Mouse (Mus musculus): ENCODE data around the gene Vasp. TPM values are rescaled to one million over a fixed set of nuclear protein-coding genes. Genes with fewer than 3 reads are reported as not detected.

Vasp gene
- total RNA-seq, 1 experiment = 92.5 TPM

DNA sequence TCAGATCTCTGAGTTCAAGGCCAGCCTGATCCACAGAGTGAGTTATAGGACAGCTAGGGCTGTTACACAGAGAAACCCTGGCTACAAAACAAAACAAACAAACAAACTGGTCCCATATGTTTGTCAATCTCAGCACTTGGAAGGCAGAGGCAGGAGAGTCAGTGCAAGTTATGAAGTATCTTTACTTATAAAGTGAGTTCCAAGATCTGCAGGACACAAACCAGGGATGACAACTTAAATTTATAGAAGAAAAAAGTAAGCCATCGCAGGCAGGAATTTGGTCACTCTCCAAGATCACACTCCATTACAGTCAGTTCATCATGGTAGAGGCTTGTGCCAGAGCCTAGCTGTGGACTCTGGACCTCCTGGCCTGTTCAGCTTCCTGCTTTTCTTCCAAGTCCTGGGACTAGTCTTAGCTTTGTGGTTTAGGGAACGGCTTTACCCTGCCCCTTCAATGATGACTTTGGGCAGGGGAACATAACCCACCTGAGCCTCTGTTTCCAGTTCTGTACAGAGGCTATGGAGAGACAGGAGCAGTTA lies 41.5 kb downstream of the Vasp start:
- H3K36me3 ChIP-seq (ENCODE audit: control insufficient read depth, insufficient read depth, low read length, poor library complexity, severe bottlenecking) = peaks cover 2% of the 10 kb centered on the region; the same call in 1 of the 2 replicates

DNA sequence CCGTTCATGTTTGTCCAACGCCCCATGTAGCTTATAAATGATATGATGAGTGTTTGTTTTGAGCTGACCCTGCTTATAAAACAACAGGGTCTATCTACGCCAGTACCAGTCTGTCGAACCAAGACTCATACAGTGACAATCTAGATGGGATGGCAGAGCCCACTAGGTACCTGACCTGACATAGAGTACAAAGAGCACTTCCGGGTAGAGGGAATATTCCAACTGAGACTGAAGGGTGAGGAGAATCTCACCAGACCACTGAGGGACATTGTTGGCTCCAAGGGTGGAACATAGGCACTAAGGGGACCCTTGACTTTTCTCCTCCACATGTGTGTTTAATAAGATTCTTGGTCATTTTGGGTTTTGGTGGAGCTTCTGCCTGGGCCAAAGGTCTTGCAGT lies 42.2 kb downstream of the Vasp start:
- no peak overlapping the region for H3K27ac ChIP-seq (ENCODE audit: insufficient read depth, low read depth, low read length, poor library complexity, severe bottlenecking)

More for the DNA sequence above, 41.5 kb downstream of the Vasp start:
- TF ChIP-seq ZC3H11A (IDR thresholded peaks at IDR 0.05; ENCODE audit: borderline replicate concordance, low read depth, low read length) (no peak), ZNF384 (IDR thresholded peaks at IDR 0.05; ENCODE audit: low read depth, low read length) (no peak), HCFC1 (IDR thresholded peaks at IDR 0.05; ENCODE audit: borderline replicate concordance, insufficient read depth, low read length) (no peak), MAFK (IDR thresholded peaks at IDR 0.05; ENCODE audit: insufficient read depth, low read depth, low read length) (no peak), CHD2 (IDR thresholded peaks at IDR 0.05; ENCODE audit: low read depth, low read length) (no peak)
- Histone ChIP-seq H3K4me3 (ENCODE audit: insufficient read depth in 1 of 2, low read depth in 1 of 2, low read length in 2 of 2, poor library complexity in 1 of 2, severe bottlenecking in 1 of 2) (no peak overlapping the region), H3K9me3 (ENCODE audit: control insufficient read depth, insufficient read depth, low read depth, low read length) (no peaks in the 10 kb centered on the region), H3K27ac (ENCODE audit: insufficient read depth, low read depth, low read length, poor library complexity, severe bottlenecking) (no peak overlapping the region), H3K4me1 (ENCODE audit: control insufficient read depth in 2 of 2, insufficient read depth in 2 of 2, low read length in 2 of 2, poor library complexity in 1 of 2) (peaks cover 0 to 7% of the 10 kb centered on the region in 2 experiments; a peak in 2 of 4 replicates), H3K9ac (ENCODE audit: insufficient read depth, low read depth, low read length, poor library complexity, severe bottlenecking) (no peak overlapping the region)
- in situ Hi-C loops (cut with MboI; ENCODE audit: low sequenced_read_pairs in 2 of 2, unreplicated experiment in 2 of 2) = no loop called here
- DNase-seq (ENCODE audit: low read depth, low spot score) = no peak

DNA sequence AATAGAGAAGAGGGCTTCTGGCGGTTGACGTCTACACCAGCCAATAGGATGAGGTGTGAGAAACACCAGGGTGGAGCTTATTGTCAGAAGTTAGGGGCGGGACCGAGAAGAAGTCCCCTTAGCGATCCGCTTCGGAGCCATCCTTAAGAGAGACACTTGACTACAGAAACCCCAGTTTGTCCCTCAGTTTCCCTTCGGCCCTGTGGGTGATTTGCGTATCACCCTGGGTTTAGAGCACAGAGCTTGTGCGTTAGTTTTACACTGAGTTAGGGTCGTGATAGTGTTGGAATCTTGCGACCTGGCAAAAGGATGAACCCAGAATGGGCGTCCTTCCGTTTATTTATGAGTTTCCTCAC lies 42.8 kb downstream of the Vasp start:
- Histone ChIP-seq H3K36me3 (ENCODE audit: control insufficient read depth, insufficient read depth, low read length, poor library complexity, severe bottlenecking) (peaks cover 6% of the 10 kb centered on the region; the same call in 1 of the 2 replicates), H3K9ac (ENCODE audit: insufficient read depth, low read depth, low read length, poor library complexity, severe bottlenecking) (peak overlapping the region; percentile 93)
- in situ Hi-C loops (cut with MboI; ENCODE audit: low sequenced_read_pairs in 2 of 2, unreplicated experiment in 2 of 2) = no loop called here

More for the DNA sequence above, 42.2 kb downstream of the Vasp start:
- H3K36me3 ChIP-seq (ENCODE audit: control insufficient read depth, insufficient read depth, low read length, poor library complexity, severe bottlenecking) = peaks cover 2% of the 10 kb centered on the region; the same call in 1 of the 2 replicates
- H3K4me1 ChIP-seq (ENCODE audit: control insufficient read depth in 2 of 2, insufficient read depth in 2 of 2, low read length in 2 of 2, poor library complexity in 1 of 2) = peaks cover 0 to 8% of the 10 kb centered on the region in 2 experiments; a peak in 2 of 4 replicates
- peak overlapping the region; percentile 91 to 97 for H3K4me3 ChIP-seq (ENCODE audit: insufficient read depth in 1 of 2, low read depth in 1 of 2, low read length in 2 of 2, poor library complexity in 1 of 2, severe bottlenecking in 1 of 2)
- no peak for TF ChIP-seq HCFC1 (IDR thresholded peaks at IDR 0.05; ENCODE audit: borderline replicate concordance, insufficient read depth, low read length)
- TF ChIP-seq ZC3H11A (IDR thresholded peaks at IDR 0.05; ENCODE audit: borderline replicate concordance, low read depth, low read length) = no peak
- no peak for TF ChIP-seq MAFK (IDR thresholded peaks at IDR 0.05; ENCODE audit: insufficient read depth, low read depth, low read length)
- TF ChIP-seq ZNF384 (IDR thresholded peaks at IDR 0.05; ENCODE audit: low read depth, low read length) = no peak
- no peak for TF ChIP-seq CHD2 (IDR thresholded peaks at IDR 0.05; ENCODE audit: low read depth, low read length)
- H3K9ac ChIP-seq (ENCODE audit: insufficient read depth, low read depth, low read length, poor library complexity, severe bottlenecking) = peak overlapping the region; percentile 93
- in situ Hi-C loops (cut with MboI; ENCODE audit: low sequenced_read_pairs in 2 of 2, unreplicated experiment in 2 of 2) = no loop called here
- H3K9me3 ChIP-seq (ENCODE audit: control insufficient read depth, insufficient read depth, low read depth, low read length) = no peaks in the 10 kb centered on the region
- no peak for DNase-seq (ENCODE audit: low read depth, low spot score)

DNA sequence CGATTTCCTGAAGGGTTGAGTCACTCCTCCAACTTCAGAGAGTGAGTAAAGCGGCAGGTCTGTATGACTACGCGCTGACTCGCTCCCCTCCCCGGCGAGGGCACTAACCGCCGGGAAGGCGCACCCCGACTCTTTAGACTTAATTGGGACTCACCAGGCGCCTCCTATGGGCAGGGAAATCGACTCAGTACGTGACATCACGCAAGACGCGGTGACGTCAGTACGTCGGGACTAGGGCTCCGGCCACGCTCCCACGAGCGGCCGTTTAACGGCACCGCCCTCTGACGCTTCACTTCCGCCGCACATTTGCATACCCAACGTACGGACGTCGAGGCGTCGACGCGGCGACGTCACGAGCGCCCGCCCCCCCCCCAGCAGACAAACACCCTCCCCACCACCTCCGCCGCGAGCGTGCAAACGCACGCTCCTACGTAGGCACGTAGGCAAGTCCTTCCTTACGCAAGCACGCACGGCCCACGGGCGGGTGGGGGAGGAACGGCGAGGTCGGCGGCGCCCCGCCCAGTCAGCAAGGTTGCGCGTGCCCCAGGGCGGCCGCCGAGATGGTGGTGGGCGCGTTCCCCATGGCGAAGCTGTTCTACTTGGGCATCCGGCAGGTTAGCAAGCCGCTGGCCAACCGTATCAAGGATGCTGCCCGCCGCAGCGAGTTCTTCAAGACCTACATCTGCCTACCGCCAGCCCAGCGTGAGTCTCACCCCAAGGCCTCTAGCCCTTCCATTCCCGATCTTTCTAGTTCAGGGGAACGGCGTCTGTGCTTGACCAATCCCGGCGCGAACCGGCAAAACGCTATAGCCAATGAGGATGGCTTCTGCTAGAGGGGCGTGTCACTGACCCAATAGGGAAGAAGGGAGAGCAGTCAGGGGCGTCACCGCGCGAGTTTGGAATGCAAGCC lies 43.5 kb downstream of the Vasp start, which contains the start of gene Opa3:
Gene Opa3 (plus strand): TSS at position 452 of the 910 bp plus-strand sequence.
- peak; percentile 99 for DNase-seq (ENCODE audit: low read depth, low spot score)
- H3K4me3 ChIP-seq (ENCODE audit: insufficient read depth in 1 of 2, low read depth in 1 of 2, low read length in 2 of 2, poor library complexity in 1 of 2, severe bottlenecking in 1 of 2) = peak within 1 kb of the TSS; percentile 97 to 98
- in situ Hi-C loops (cut with MboI; ENCODE audit: low sequenced_read_pairs in 2 of 2, unreplicated experiment in 2 of 2) = no loop called here
- H3K36me3 ChIP-seq (ENCODE audit: control insufficient read depth, insufficient read depth, low read length, poor library complexity, severe bottlenecking) = peaks cover 6% of the 10 kb centered on the region; the same call in 1 of the 2 replicates
- peaks cover 0 to 8% of the 10 kb centered on the region in 2 experiments; a peak in 2 of 4 replicates for H3K4me1 ChIP-seq (ENCODE audit: control insufficient read depth in 2 of 2, insufficient read depth in 2 of 2, low read length in 2 of 2, poor library complexity in 1 of 2)
- H3K27ac ChIP-seq (ENCODE audit: insufficient read depth, low read depth, low read length, poor library complexity, severe bottlenecking) = peak within 1 kb of the TSS; percentile 100
- peak within 1 kb of the TSS; percentile 100 for H3K9ac ChIP-seq (ENCODE audit: insufficient read depth, low read depth, low read length, poor library complexity, severe bottlenecking)
- H3K9me3 ChIP-seq (ENCODE audit: control insufficient read depth, insufficient read depth, low read depth, low read length) = no peaks in the 10 kb centered on the region
- no peak for TF ChIP-seq ZNF384 (IDR thresholded peaks at IDR 0.05; ENCODE audit: low read depth, low read length)
- TF ChIP-seq MAFK (IDR thresholded peaks at IDR 0.05; ENCODE audit: insufficient read depth, low read depth, low read length) = 0 out of 2 replicates have a peak, but pooled peaks have one; percentile 39
- TF ChIP-seq HCFC1 (IDR thresholded peaks at IDR 0.05; ENCODE audit: borderline replicate concordance, insufficient read depth, low read length) = peak; percentile 38; the same call in 1 of the 2 replicates
- peak; percentile 94 for TF ChIP-seq CHD2 (IDR thresholded peaks at IDR 0.05; ENCODE audit: low read depth, low read length)

More for the DNA sequence above, 42.8 kb downstream of the Vasp start:
- DNase-seq (ENCODE audit: low read depth, low spot score) = no peak
- Histone ChIP-seq H3K4me1 (ENCODE audit: control insufficient read depth in 2 of 2, insufficient read depth in 2 of 2, low read length in 2 of 2, poor library complexity in 1 of 2) (peaks cover 0 to 8% of the 10 kb centered on the region in 2 experiments; a peak in 2 of 4 replicates), H3K4me3 (ENCODE audit: insufficient read depth in 1 of 2, low read depth in 1 of 2, low read length in 2 of 2, poor library complexity in 1 of 2, severe bottlenecking in 1 of 2) (peak overlapping the region; percentile 91 to 97), H3K27ac (ENCODE audit: insufficient read depth, low read depth, low read length, poor library complexity, severe bottlenecking) (0 out of 2 replicates have a peak overlapping the region, but pooled peaks have one; percentile 40), H3K9me3 (ENCODE audit: control insufficient read depth, insufficient read depth, low read depth, low read length) (no peaks in the 10 kb centered on the region)
- TF ChIP-seq HCFC1 (IDR thresholded peaks at IDR 0.05; ENCODE audit: borderline replicate concordance, insufficient read depth, low read length) (no peak), MAFK (IDR thresholded peaks at IDR 0.05; ENCODE audit: insufficient read depth, low read depth, low read length) (no peak), CHD2 (IDR thresholded peaks at IDR 0.05; ENCODE audit: low read depth, low read length) (no peak), ZC3H11A (IDR thresholded peaks at IDR 0.05; ENCODE audit: borderline replicate concordance, low read depth, low read length) (no peak), ZNF384 (IDR thresholded peaks at IDR 0.05; ENCODE audit: low read depth, low read length) (no peak)

Measured in ES-E14 (cell line).